Mouse (Mus musculus) kidney, adult 9 months (tissue): Measurements from ENCODE around the gene Ctrc.
A peak's percentile ranks its signal among the peaks of the same experiment; 100 is the strongest.
"Not testable (repeated sequence)": the region's sequence is repeated elsewhere in the genome, so short reads cannot be mapped to it uniquely, and the experiment has no call there.

Experiments
- DNase-seq: peaks from one replicate; pipeline ENCODE4 v3.0.0; 2022

Gene Ctrc

DNA sequence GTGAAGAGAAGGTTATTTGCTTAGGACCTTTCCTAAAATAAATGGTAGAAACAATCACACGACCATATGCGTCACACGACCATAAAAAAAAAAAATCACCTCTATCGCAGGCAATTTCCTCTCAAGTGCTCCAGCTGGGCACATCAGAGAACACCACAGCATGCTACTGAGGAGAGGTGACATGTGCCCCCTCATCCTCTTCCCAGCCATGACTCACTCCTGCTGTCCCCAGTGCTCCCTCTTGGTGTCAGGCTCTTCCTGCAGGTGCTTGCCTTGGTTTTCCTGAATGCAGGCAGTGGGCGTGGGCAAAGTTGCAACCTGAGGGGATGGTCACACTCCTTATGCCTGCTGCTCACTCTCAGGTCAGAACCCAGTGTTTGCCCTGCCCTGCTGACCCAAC, 61.3 kb downstream of the Ctrc start:
- no peak for DNase-seq

DNA sequence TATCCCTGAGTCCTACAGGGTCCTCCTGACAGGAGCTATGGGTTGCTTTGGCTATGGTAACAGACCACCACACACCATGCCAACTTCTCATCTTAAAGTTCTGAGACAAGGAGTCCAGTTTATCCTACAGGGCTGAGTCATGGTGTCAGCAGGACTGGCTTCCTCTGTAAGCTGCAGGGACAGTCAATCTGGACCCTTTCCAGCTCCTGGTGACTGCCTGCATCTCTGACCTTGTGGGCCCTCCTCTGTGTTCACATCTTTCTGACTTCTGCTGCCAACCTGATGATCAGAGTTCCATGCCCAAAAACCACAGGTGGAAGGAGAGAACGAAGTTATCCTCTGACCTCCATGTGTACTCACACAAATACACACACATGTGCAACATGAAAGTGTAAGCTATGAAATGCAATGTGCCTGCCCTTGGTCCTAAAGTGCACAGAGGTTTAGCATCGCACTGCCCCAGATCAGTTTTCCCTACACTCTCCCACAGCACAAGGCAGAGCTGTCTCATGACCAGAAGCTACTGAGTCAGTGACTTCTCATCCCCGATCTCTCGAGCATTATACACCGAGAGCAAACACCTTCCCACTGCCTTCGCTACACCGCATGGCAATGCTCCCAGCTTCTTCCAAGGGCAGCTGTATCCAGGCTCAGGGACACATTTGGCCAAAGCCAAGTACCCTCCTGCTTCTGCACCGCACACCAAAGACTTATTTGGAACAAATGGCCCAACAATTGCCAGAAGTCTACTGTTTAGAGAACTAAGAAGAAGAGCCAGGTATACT, 64.8 kb downstream of the Ctrc start:
- DNase-seq = no peak

- no peak for DNase-seq
Measured at GRCm38 (mm10) chr4:141779828-141780227, 66.3 kb downstream of the Ctrc start.

- not testable (repeated sequence) for DNase-seq
Measured at GRCm38 (mm10) chr4:141773019-141773418, 73.1 kb downstream of the Ctrc start.

GRCm38 (mm10) chr4:141771823-141772222, 74.3 kb downstream of the Ctrc start:
- DNase-seq = no peak

DNA sequence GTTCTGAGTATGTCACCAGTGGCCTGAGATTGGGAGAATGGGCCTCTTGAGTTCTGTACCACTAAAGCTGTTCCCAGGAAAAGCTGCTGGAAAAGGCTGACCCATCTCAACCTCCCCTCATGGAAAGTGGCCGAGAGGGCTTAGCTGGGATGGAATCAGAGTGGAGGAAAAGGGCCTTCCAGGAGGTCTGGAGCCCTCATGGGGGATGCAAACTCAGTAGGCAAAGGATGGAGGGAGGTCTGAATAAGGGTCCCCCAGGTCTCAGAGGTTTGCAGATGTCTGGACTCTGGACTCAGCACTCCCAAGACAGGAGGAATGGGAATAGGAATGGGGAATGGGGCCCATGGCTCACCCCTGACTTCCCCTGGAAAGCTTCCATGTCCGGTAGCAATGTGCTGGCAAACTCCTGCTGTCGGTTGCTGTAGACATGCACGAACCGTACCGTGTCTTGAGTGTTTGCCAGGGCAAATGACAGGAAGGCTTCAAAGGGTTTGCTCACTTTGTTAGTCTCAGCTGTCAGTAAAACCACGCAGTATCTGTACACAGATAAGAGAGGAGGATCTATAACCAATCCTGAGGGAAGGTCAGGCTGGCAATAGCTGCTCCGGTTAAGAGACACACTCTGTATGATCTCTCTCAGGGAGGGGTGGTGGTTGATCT, 76.5 kb downstream of the Ctrc start:
- DNase-seq = no peak

DNA sequence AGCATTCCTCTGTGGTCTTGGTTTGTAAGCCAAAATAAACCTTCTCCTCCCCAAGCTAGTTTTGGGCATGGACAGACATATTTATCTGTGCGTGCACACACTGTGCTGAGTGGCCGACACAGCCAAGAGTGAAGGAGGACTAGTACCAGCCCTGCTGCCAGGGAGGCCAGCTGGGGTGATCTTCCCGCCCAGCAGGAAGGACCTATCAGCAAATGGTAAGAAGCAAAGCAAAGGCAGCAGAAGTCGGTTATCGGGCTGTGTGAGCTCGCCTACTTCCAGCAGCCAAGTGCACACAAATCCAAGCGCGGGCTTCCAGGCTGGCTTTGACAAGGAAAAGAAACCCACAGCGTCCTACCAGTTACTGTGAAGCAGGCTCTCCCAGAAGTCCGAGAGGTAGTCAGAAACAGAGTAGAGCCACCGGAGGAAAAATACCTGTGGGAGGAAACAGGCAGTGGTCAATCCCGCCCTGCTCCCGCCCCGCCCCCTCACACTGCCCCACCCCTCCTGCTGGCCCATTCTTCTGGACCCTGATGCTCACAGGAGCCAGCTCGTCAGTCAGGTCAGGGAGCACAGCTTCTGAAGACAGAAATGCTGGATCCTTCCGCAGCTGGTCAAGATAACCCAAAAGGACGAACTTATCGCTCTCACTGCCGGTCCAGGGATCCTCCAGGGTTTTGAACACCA, 78.7 kb downstream of the Ctrc start:
- DNase-seq = peak; percentile 16

GRCm38 (mm10) chr4:141766668-141767352, 79.3 kb downstream of the Ctrc start:
- DNase-seq = peak; percentile 26

DNA sequence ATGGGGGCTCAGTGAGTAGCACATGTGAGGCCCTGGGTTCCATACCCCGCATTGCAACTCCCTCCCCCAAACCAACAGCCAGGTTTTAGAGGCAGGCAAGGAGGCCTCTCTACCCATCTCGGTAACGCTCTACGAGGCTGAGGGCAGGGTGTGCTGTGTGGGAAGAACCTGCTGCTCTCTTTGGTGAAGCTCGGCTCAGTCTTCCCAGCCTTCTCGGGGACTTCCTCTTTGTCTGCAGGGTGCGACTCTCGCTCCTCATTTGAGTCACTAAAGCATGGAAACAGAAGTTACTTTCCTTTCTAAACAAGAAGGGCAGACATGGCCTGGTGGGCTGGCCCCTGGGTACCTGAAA, 79.9 kb downstream of the Ctrc start:
- DNase-seq = no peak

- no peak for DNase-seq
Measured at GRCm38 (mm10) chr4:141765008-141765407, 81.2 kb downstream of the Ctrc start.
